In the genomic region with DNA sequence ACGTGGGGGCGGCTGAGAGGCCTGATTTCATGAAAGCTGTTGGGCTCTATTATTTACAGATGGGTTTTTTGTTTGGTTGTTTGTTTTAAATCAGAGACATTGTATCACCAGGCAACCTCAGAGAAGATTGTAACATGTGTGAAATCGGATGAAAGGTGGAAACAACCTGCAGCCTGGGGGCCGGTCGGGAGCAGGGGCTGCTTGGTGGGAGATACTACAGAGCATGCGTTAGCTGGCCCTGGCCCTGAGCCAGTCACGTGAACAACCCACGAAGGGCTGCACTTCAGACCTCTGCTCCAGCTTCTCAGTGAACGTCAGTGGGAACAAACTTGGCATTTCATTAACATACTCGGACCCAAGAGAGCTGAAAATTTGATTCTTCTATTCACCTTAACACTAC, we compare ENCODE assay signal across 9 mouse cellular contexts.
"Had no signal": no experiment of that assay in that cellular context is flagged by ENCODE, and none has a peak within 500 bp of the region (broad histone marks: within the 10 kb centered on the region; RNA-seq: fewer than 3 reads in every experiment).

No protein-coding gene starts in this region.

- H3K4me1 ChIP-seq: liver, embryonic 12.5 days had no signal

- H3K4me3 ChIP-seq: intestine, embryonic 15.5 days; limb, embryonic 15.5 days; liver, embryonic 12.5 days; midbrain, embryonic 10.5 days; myocyte; neural tube, embryonic 15.5 days had no signal

- H3K4me2 ChIP-seq: intestine, embryonic 15.5 days; limb, embryonic 15.5 days; liver, embryonic 12.5 days; lung, embryonic 14.5 days; neural tube, embryonic 15.5 days had no signal

- H3K9ac ChIP-seq: intestine, embryonic 15.5 days; limb, embryonic 15.5 days; liver, embryonic 12.5 days; lung, embryonic 14.5 days; neural tube, embryonic 15.5 days had no signal

- H3K27me3 ChIP-seq: intestine, embryonic 15.5 days; limb, embryonic 15.5 days; liver, embryonic 12.5 days; neural tube, embryonic 15.5 days had no signal

- DNase-seq: right cerebral cortex, adult 18-20 months; right cerebral cortex, postnatal 25 days had no signal

- H3K27ac ChIP-seq: intestine, embryonic 15.5 days; limb, embryonic 15.5 days; liver, embryonic 12.5 days; midbrain, embryonic 10.5 days; neural tube, embryonic 15.5 days had no signal

- H3K36me3 ChIP-seq: intestine, embryonic 15.5 days; limb, embryonic 15.5 days; liver, embryonic 12.5 days; midbrain, embryonic 10.5 days; neural tube, embryonic 15.5 days had no signal

- ATAC-seq: intestine, embryonic 15.5 days; liver, embryonic 12.5 days had no signal

- H3K9me3 ChIP-seq: intestine, embryonic 15.5 days; limb, embryonic 15.5 days; liver, embryonic 12.5 days; midbrain, embryonic 10.5 days; neural tube, embryonic 15.5 days had no signal
